Mouse (Mus musculus) ES-Bruce4 (cell line): ENCODE measurements around the gene Scpep1.

Source experiments
- CTCF ChIP-seq: IDR thresholded peaks from one replicate; pipeline ENCODE4 v1.8.1; 2011; ENCODE audit warnings: low read depth, low read length
- EP300 ChIP-seq: IDR thresholded peaks from 2 replicates; pipeline ENCODE4 v1.6.1; 2011; ENCODE audit warnings: low read depth, low read length; ENCODE audit not compliant: insufficient read depth

- TF ChIP-seq EP300 (no peak), CTCF (no peak)
These were observed 70.7 kb downstream of the Scpep1 start for GRCm38 (mm10) chr11:88884376-88885065.
